Mouse (Mus musculus): ENCODE data around the gene Gnat2. TPM values are rescaled to one million over a fixed set of nuclear protein-coding genes. Genes with fewer than 3 reads are reported as not detected.

Gene Gnat2
- polyA plus RNA-seq, 1 experiment from 2014 or later = 0.73 TPM

- Histone ChIP-seq H3K4me2 (ENCODE audit: low read depth) (no peak overlapping the region), H3K4me3 (ENCODE audit: low read depth, low read length) (no peak overlapping the region), H3K27me3 (ENCODE audit: control insufficient read depth, insufficient read depth, low read length) (no peaks in the 10 kb centered on the region), H3K4me1 (ENCODE audit: control insufficient read depth, insufficient read depth, low read length) (no peaks in the 10 kb centered on the region), H3K9me3 (ENCODE audit: control insufficient read depth, low read length) (no peaks in the 10 kb centered on the region), H3K27ac (ENCODE audit: low read depth, low read length) (no peak overlapping the region), H3K9ac (ENCODE audit: low read length) (no peak overlapping the region), H3K36me3 (ENCODE audit: control insufficient read depth, insufficient read depth, low read length) (no peaks in the 10 kb centered on the region)
- ATAC-seq (ENCODE audit: insufficient read depth, low FRiP score, low TSS enrichment) (no peak), DNase-seq (ENCODE audit: low spot score) (no peak)
- 94% methylated on average over 1 of the region's 1 CpGs for WGBS
Observed at GRCm38 (mm10) chr3:108131821-108132220, 39.2 kb downstream of the Gnat2 start.

GRCm38 (mm10) chr3:108132484-108132883 is 39.9 kb downstream of the Gnat2 start:
- no peaks in the 10 kb centered on the region for H3K4me1 ChIP-seq (ENCODE audit: control insufficient read depth, insufficient read depth, low read length)
- H3K36me3 ChIP-seq (ENCODE audit: control insufficient read depth, insufficient read depth, low read length) = no peaks in the 10 kb centered on the region
- DNase-seq (ENCODE audit: low spot score) = no peak
- H3K4me3 ChIP-seq (ENCODE audit: low read depth, low read length) = no peak overlapping the region
- H3K9ac ChIP-seq (ENCODE audit: low read length) = no peak overlapping the region
- H3K4me2 ChIP-seq (ENCODE audit: low read depth) = no peak overlapping the region
- H3K27me3 ChIP-seq (ENCODE audit: control insufficient read depth, insufficient read depth, low read length) = no peaks in the 10 kb centered on the region
- ATAC-seq (ENCODE audit: insufficient read depth, low FRiP score, low TSS enrichment) = no peak; the same call in 1 of the 2 replicates
- no peak overlapping the region for H3K27ac ChIP-seq (ENCODE audit: low read depth, low read length)
- 82% methylated on average over 1 of the region's 1 CpGs for WGBS
- no peaks in the 10 kb centered on the region for H3K9me3 ChIP-seq (ENCODE audit: control insufficient read depth, low read length)

GRCm38 (mm10) chr3:108134701-108135100 is 42.1 kb downstream of the Gnat2 start:
- no peaks in the 10 kb centered on the region for H3K27me3 ChIP-seq (ENCODE audit: control insufficient read depth, insufficient read depth, low read length)
- H3K9me3 ChIP-seq (ENCODE audit: control insufficient read depth, low read length) = no peaks in the 10 kb centered on the region
- WGBS = 71% methylated on average over 11 of the region's 11 CpGs
- H3K9ac ChIP-seq (ENCODE audit: low read length) = no peak overlapping the region
- ATAC-seq (ENCODE audit: insufficient read depth, low FRiP score, low TSS enrichment) = no peak
- no peak overlapping the region for H3K4me3 ChIP-seq (ENCODE audit: low read depth, low read length)
- no peak overlapping the region for H3K4me2 ChIP-seq (ENCODE audit: low read depth)
- peak; percentile 17 for DNase-seq (ENCODE audit: low spot score)
- H3K27ac ChIP-seq (ENCODE audit: low read depth, low read length) = no peak overlapping the region
- H3K36me3 ChIP-seq (ENCODE audit: control insufficient read depth, insufficient read depth, low read length) = no peaks in the 10 kb centered on the region
- no peaks in the 10 kb centered on the region for H3K4me1 ChIP-seq (ENCODE audit: control insufficient read depth, insufficient read depth, low read length)

- H3K4me2 ChIP-seq (ENCODE audit: low read depth) = no peak overlapping the region
- no peak for DNase-seq (ENCODE audit: low spot score)
- H3K27me3 ChIP-seq (ENCODE audit: control insufficient read depth, insufficient read depth, low read length) = no peaks in the 10 kb centered on the region
- ATAC-seq (ENCODE audit: insufficient read depth, low FRiP score, low TSS enrichment) = no peak
- no peaks in the 10 kb centered on the region for H3K4me1 ChIP-seq (ENCODE audit: control insufficient read depth, insufficient read depth, low read length)
- H3K27ac ChIP-seq (ENCODE audit: low read depth, low read length) = no peak overlapping the region
- H3K36me3 ChIP-seq (ENCODE audit: control insufficient read depth, insufficient read depth, low read length) = no peaks in the 10 kb centered on the region
- no peak overlapping the region for H3K9ac ChIP-seq (ENCODE audit: low read length)
- H3K4me3 ChIP-seq (ENCODE audit: low read depth, low read length) = no peak overlapping the region
- 81% methylated on average over 1 of the region's 1 CpGs for WGBS
- H3K9me3 ChIP-seq (ENCODE audit: control insufficient read depth, low read length) = no peaks in the 10 kb centered on the region
Observed at GRCm38 (mm10) chr3:108139113-108139512, 46.5 kb downstream of the Gnat2 start.

GRCm38 (mm10) chr3:108140786-108141185 is 48.2 kb downstream of the Gnat2 start:
- no peak overlapping the region for H3K27ac ChIP-seq (ENCODE audit: low read depth, low read length)

GRCm38 (mm10) chr3:108145534-108146445 is 53.2 kb downstream of the Gnat2 start, which contains the start of gene Gnai3:
Gene Gnai3, minus strand, starts transcription at chr3:108146146.
- under 1% methylated on average over 63 of the region's 63 CpGs for WGBS
- Histone ChIP-seq H3K9me3 (ENCODE audit: control insufficient read depth, low read length) (no peaks in the 10 kb centered on the region), H3K4me3 (ENCODE audit: low read depth, low read length) (peak within 1 kb of the TSS; percentile 94), H3K9ac (ENCODE audit: low read length) (peak within 1 kb of the TSS; percentile 92), H3K27ac (ENCODE audit: low read depth, low read length) (peak within 1 kb of the TSS; percentile 82), H3K36me3 (ENCODE audit: control insufficient read depth, insufficient read depth, low read length) (no peaks in the 10 kb centered on the region), H3K4me2 (ENCODE audit: low read depth) (peak within 1 kb of the TSS; percentile 67), H3K4me1 (ENCODE audit: control insufficient read depth, insufficient read depth, low read length) (peaks cover 7% of the 10 kb centered on the region), H3K27me3 (ENCODE audit: control insufficient read depth, insufficient read depth, low read length) (no peaks in the 10 kb centered on the region)
- peak; percentile 92 for ATAC-seq (ENCODE audit: insufficient read depth, low FRiP score, low TSS enrichment)
- DNase-seq (ENCODE audit: low spot score) = peak; percentile 92

More at GRCm38 (mm10) chr3:108140786-108141185, 48.2 kb downstream of the Gnat2 start:
- 87% methylated on average over 4 of the region's 4 CpGs for WGBS
- Histone ChIP-seq H3K4me2 (ENCODE audit: low read depth) (no peak overlapping the region), H3K9ac (ENCODE audit: low read length) (no peak overlapping the region), H3K36me3 (ENCODE audit: control insufficient read depth, insufficient read depth, low read length) (no peaks in the 10 kb centered on the region), H3K9me3 (ENCODE audit: control insufficient read depth, low read length) (no peaks in the 10 kb centered on the region), H3K4me3 (ENCODE audit: low read depth, low read length) (no peak overlapping the region), H3K4me1 (ENCODE audit: control insufficient read depth, insufficient read depth, low read length) (peaks cover 7% of the 10 kb centered on the region), H3K27me3 (ENCODE audit: control insufficient read depth, insufficient read depth, low read length) (no peaks in the 10 kb centered on the region)
- DNase-seq (ENCODE audit: low spot score) (no peak), ATAC-seq (ENCODE audit: insufficient read depth, low FRiP score, low TSS enrichment) (no peak)

- Histone ChIP-seq H3K9ac (ENCODE audit: low read length) (peak overlapping the region; percentile 92), H3K27ac (ENCODE audit: low read depth, low read length) (no peak overlapping the region), H3K4me3 (ENCODE audit: low read depth, low read length) (peak overlapping the region; percentile 94), H3K4me2 (ENCODE audit: low read depth) (peak overlapping the region; percentile 67), H3K27me3 (ENCODE audit: control insufficient read depth, insufficient read depth, low read length) (no peaks in the 10 kb centered on the region), H3K9me3 (ENCODE audit: control insufficient read depth, low read length) (no peaks in the 10 kb centered on the region), H3K4me1 (ENCODE audit: control insufficient read depth, insufficient read depth, low read length) (peaks cover 7% of the 10 kb centered on the region), H3K36me3 (ENCODE audit: control insufficient read depth, insufficient read depth, low read length) (no peaks in the 10 kb centered on the region)
- ATAC-seq (ENCODE audit: insufficient read depth, low FRiP score, low TSS enrichment) = peak; percentile 1; the same call in 1 of the 2 replicates
- 63% methylated on average over 5 of the region's 5 CpGs for WGBS
- DNase-seq (ENCODE audit: low spot score) = no peak
Observed at GRCm38 (mm10) chr3:108146671-108147070, 54.1 kb downstream of the Gnat2 start.

- Histone ChIP-seq H3K4me1 (ENCODE audit: control insufficient read depth, insufficient read depth, low read length) (peaks cover 7% of the 10 kb centered on the region), H3K9ac (ENCODE audit: low read length) (no peak overlapping the region), H3K27ac (ENCODE audit: low read depth, low read length) (no peak overlapping the region), H3K4me3 (ENCODE audit: low read depth, low read length) (no peak overlapping the region), H3K36me3 (ENCODE audit: control insufficient read depth, insufficient read depth, low read length) (no peaks in the 10 kb centered on the region), H3K4me2 (ENCODE audit: low read depth) (no peak overlapping the region), H3K9me3 (ENCODE audit: control insufficient read depth, low read length) (no peaks in the 10 kb centered on the region), H3K27me3 (ENCODE audit: control insufficient read depth, insufficient read depth, low read length) (no peaks in the 10 kb centered on the region)
- 70% methylated on average over 11 of the region's 11 CpGs for WGBS
- peak; percentile 42; the same call in 1 of the 2 replicates for ATAC-seq (ENCODE audit: insufficient read depth, low FRiP score, low TSS enrichment)
- peak; percentile 88 for DNase-seq (ENCODE audit: low spot score)
Observed at GRCm38 (mm10) chr3:108147386-108148235, 55.0 kb downstream of the Gnat2 start.

Data from neural tube, embryonic 11.5 days (tissue).